Mouse (Mus musculus) urinary bladder, postnatal 25 days (tissue): ENCODE results near the gene Rpl13.
A peak's percentile ranks its signal among the peaks of the same experiment; 100 is the strongest.

Experiments
- DNase-seq: peaks from one replicate; pipeline ENCODE4 v3.0.0; 2022; ENCODE audit warnings: low spot score

Gene Rpl13

GRCm38 (mm10) chr8:123108010-123108409 is 5.9 kb downstream of the Rpl13 start:
- no peak for DNase-seq

GRCm38 (mm10) chr8:123108953-123109352 is 6.8 kb downstream of the Rpl13 start:
- no peak for DNase-seq

GRCm38 (mm10) chr8:123110649-123111048 is 8.5 kb downstream of the Rpl13 start:
- DNase-seq = peak; percentile 54

- DNase-seq = no peak
Measured at GRCm38 (mm10) chr8:123112892-123113291, 10.7 kb downstream of the Rpl13 start.

GRCm38 (mm10) chr8:123113908-123114469 is 11.8 kb downstream of the Rpl13 start:
- DNase-seq = no peak

GRCm38 (mm10) chr8:123114644-123115043 is 12.5 kb downstream of the Rpl13 start:
- no peak for DNase-seq

- DNase-seq = no peak
Measured at GRCm38 (mm10) chr8:123117127-123117731, 15.1 kb downstream of the Rpl13 start, which contains the start of gene Cpne7. Gene Cpne7, plus strand, starts transcription at chr8:123117374.

- no peak for DNase-seq
Measured at GRCm38 (mm10) chr8:123117744-123118143, 15.6 kb downstream of the Rpl13 start.

GRCm38 (mm10) chr8:123122059-123122458 is 19.9 kb downstream of the Rpl13 start:
- no peak for DNase-seq

GRCm38 (mm10) chr8:123122670-123123069 is 20.5 kb downstream of the Rpl13 start:
- DNase-seq = no peak

- peak; percentile 54 for DNase-seq
Measured at GRCm38 (mm10) chr8:123126193-123126816, 24.2 kb downstream of the Rpl13 start.

GRCm38 (mm10) chr8:123131041-123131440 is 28.9 kb downstream of the Rpl13 start:
- DNase-seq = no peak

GRCm38 (mm10) chr8:123132953-123133352 is 30.8 kb downstream of the Rpl13 start:
- DNase-seq = no peak

GRCm38 (mm10) chr8:123134149-123134713 is 32.1 kb downstream of the Rpl13 start:
- no peak for DNase-seq

GRCm38 (mm10) chr8:123135406-123135805 is 33.3 kb downstream of the Rpl13 start:
- no peak for DNase-seq

GRCm38 (mm10) chr8:123135806-123136205 is 33.7 kb downstream of the Rpl13 start:
- DNase-seq = no peak

- DNase-seq = no peak
Measured at GRCm38 (mm10) chr8:123136287-123136686, 34.1 kb downstream of the Rpl13 start.

- peak; percentile 50 for DNase-seq
Measured at GRCm38 (mm10) chr8:123137645-123138077, 35.5 kb downstream of the Rpl13 start.

- no peak for DNase-seq
Measured at GRCm38 (mm10) chr8:123138741-123139140, 36.6 kb downstream of the Rpl13 start.

GRCm38 (mm10) chr8:123141741-123142462 is 39.8 kb downstream of the Rpl13 start:
- peak; percentile 62 for DNase-seq

GRCm38 (mm10) chr8:123145279-123145678 is 43.1 kb downstream of the Rpl13 start:
- DNase-seq = peak; percentile 32

GRCm38 (mm10) chr8:123146390-123146789 is 44.2 kb downstream of the Rpl13 start:
- DNase-seq = no peak
